Mouse (Mus musculus) cortical plate, adult 2 months (tissue): ENCODE measurements around the gene Mydgf.

ENCODE experiments used
- CTCF ChIP-seq: fragments of 200-500 bp; IDR thresholded peaks from 2 replicates; pipeline ENCODE4 v1.5.1; 2011; ENCODE audit warnings: mild to moderate bottlenecking, control low read depth, low read length; ENCODE audit not compliant: insufficient read depth; ENCODE audit errors: extremely low read depth
- POLR2A ChIP-seq: fragments of 200-500 bp; IDR thresholded peaks from 2 replicates; pipeline ENCODE4 v1.6.1; 2011; ENCODE audit warnings: mild to moderate bottlenecking, low read length, control low read depth; ENCODE audit not compliant: insufficient read depth; ENCODE audit errors: extremely low read depth

- TF ChIP-seq POLR2A, result no peak
- TF ChIP-seq CTCF, result no peak
Observed at GRCm38 (mm10) chr17:56139355-56139754, 44.4 kb downstream of the Mydgf start.
